Mouse (Mus musculus) ES-E14 (cell line): ENCODE results near the gene 9130019O22Rik. TPM values are rescaled to one million over a fixed set of nuclear protein-coding genes. Genes with fewer than 3 reads are reported as not detected.

Experiments used
- DNase-seq: peaks from one replicate; pipeline ENCODE4 v3.0.0-alpha.2; 2013; ENCODE audit warnings: low read depth, low spot score
- H3K27ac ChIP-seq: 2 replicates; pipeline ENCODE4 v1.5.1; 2012; ENCODE audit warnings: low read depth, mild to moderate bottlenecking, low read length, moderate library complexity, mixed read lengths; ENCODE audit not compliant: poor library complexity, insufficient read depth, severe bottlenecking
- H3K36me3 ChIP-seq: 2 replicates; pipeline ENCODE4 v1.6.1; 2012; ENCODE audit warnings: mild to moderate bottlenecking, low read length, moderate library complexity, mixed read lengths; ENCODE audit not compliant: control insufficient read depth, poor library complexity, insufficient read depth, severe bottlenecking
- H3K4me1 ChIP-seq, 2 experiments: fragments of 150-350 bp in 1 of 2; sonication (generic) in 1 of 2; 2 replicates each; pipeline ENCODE4 v1.6.1; 2012; ENCODE audit warnings: low read length in 2 of 2, mild to moderate bottlenecking in 1 of 2, mixed read lengths in 1 of 2; ENCODE audit not compliant: control insufficient read depth in 2 of 2, insufficient read depth in 2 of 2, poor library complexity in 1 of 2
- H3K4me3 ChIP-seq, 2 experiments: fragments of 150-350 bp in 1 of 2; sonication (generic) in 1 of 2; 2 replicates each; pipeline ENCODE4 v1.5.1; 2012; ENCODE audit warnings: low read length in 2 of 2, low read depth in 1 of 2, mild to moderate bottlenecking in 1 of 2, mixed read lengths in 1 of 2; ENCODE audit not compliant: insufficient read depth in 1 of 2, poor library complexity in 1 of 2, severe bottlenecking in 1 of 2
- H3K9ac ChIP-seq: 2 replicates; pipeline ENCODE4 v1.6.1; 2012; ENCODE audit warnings: low read depth, mild to moderate bottlenecking, low read length, mixed read lengths; ENCODE audit not compliant: poor library complexity, insufficient read depth, severe bottlenecking
- H3K9me3 ChIP-seq: fragments of 150-350 bp; sonication (generic); 2 replicates; pipeline ENCODE4 v1.6.1; 2012; ENCODE audit warnings: low read depth, mild to moderate bottlenecking, low read length; ENCODE audit not compliant: control insufficient read depth, insufficient read depth
- CHD2 ChIP-seq: IDR thresholded peaks from 2 replicates; pipeline ENCODE4 v1.6.1; 2014; ENCODE audit warnings: mild to moderate bottlenecking, low read depth, low read length, inconsistent platforms
- HCFC1 ChIP-seq: IDR thresholded peaks from 2 replicates; pipeline ENCODE4 v1.6.1; 2012; ENCODE audit warnings: low read length, inconsistent platforms, borderline replicate concordance; ENCODE audit not compliant: insufficient read depth
- MAFK ChIP-seq: IDR thresholded peaks from 2 replicates; pipeline ENCODE4 v1.6.1; 2014; ENCODE audit warnings: mild to moderate bottlenecking, low read depth, low read length, inconsistent platforms; ENCODE audit not compliant: insufficient read depth
- ZC3H11A ChIP-seq: IDR thresholded peaks from 2 replicates; pipeline ENCODE4 v1.6.1; 2012; ENCODE audit warnings: low read depth, mild to moderate bottlenecking, inconsistent platforms, low read length, borderline replicate concordance
- ZNF384 ChIP-seq: IDR thresholded peaks from 2 replicates; pipeline ENCODE4 v1.6.1; 2012; ENCODE audit warnings: low read depth, low read length, inconsistent platforms
- in situ Hi-C, 2 experiments: fragments of 600-800 bp; cut with MboI; formaldehyde crosslinking; loops; one replicate each; pipeline ENCODE4 v1.15.1; 2025; ENCODE audit warnings: low sequenced_read_pairs in 2 of 2, inconsistent platforms in 1 of 2; ENCODE audit not compliant: unreplicated experiment in 2 of 2
- total RNA-seq: library from RNA; depleted of rRNA; stranded (reverse); fragments of 300-350 nt; gene quantifications from 2 replicates; pipeline ENCODE4 v1.2.3, GENCODE M21; 2012

The 9130019O22Rik gene
- total RNA-seq, 1 experiment, result 4.2 TPM

DNA sequence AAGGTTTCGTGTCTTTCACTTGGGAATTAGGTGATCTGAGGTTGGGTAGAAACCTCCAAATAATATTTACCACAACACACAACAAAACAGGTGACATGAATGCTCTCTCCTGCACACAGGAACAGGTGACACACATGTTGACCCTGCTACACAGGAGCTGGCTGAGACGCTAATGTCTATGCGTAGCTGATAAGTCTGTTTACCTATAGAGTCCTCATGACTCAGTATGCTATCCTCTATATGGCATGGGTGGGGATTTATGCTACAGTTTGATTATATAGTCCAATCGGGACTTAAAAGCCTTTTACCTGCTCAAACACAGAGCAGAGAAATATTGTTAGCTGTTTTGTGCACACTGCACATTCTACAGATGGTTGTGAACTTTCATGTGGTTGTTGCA, 26.7 kb downstream of the 9130019O22Rik start:
- no peak overlapping the region for H3K9ac ChIP-seq
- H3K27ac ChIP-seq, result no peak overlapping the region
- in situ Hi-C loops, result no loop called here
- no peaks in the 10 kb centered on the region for H3K36me3 ChIP-seq
- H3K9me3 ChIP-seq, result no peaks in the 10 kb centered on the region
- DNase-seq, result no peak
- peaks cover 0 to 4% of the 10 kb centered on the region in 2 experiments; a peak in 1 of 4 replicates for H3K4me1 ChIP-seq
- TF ChIP-seq ZNF384, result no peak
- no peak for TF ChIP-seq CHD2
- TF ChIP-seq HCFC1, result no peak
- TF ChIP-seq MAFK, result no peak
- TF ChIP-seq ZC3H11A, result no peak
- no peak overlapping the region for H3K4me3 ChIP-seq

DNA sequence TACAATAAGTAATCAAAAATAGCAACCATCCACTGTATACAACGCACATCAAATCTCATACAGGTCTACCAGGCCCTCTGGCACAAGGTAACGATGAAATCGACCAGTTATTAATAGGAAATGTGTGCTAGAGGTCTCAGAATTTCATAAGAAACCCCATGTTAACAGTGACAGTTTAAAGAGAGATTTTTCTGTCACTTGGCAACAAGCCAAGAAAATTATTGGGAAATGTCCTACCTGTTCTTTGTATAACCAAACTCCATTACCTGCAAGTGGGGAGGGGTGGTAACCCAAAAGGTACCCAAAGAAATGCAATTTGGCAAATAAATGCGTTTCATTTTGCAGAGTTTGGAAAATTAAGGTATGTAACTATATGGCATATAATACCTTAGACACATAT, 28.5 kb downstream of the 9130019O22Rik start:
- DNase-seq, result no peak
- Histone ChIP-seq H3K9ac (no peak overlapping the region), H3K36me3 (no peaks in the 10 kb centered on the region), H3K27ac (no peak overlapping the region), H3K4me3 (no peak overlapping the region), H3K4me1 (peaks cover 0 to 4% of the 10 kb centered on the region in 2 experiments; a peak in 1 of 4 replicates), H3K9me3 (no peaks in the 10 kb centered on the region)
- TF ChIP-seq CHD2, result no peak
- no peak for TF ChIP-seq MAFK
- TF ChIP-seq HCFC1, result no peak
- no peak for TF ChIP-seq ZC3H11A
- no peak for TF ChIP-seq ZNF384
- in situ Hi-C loops, result no loop called here

DNA sequence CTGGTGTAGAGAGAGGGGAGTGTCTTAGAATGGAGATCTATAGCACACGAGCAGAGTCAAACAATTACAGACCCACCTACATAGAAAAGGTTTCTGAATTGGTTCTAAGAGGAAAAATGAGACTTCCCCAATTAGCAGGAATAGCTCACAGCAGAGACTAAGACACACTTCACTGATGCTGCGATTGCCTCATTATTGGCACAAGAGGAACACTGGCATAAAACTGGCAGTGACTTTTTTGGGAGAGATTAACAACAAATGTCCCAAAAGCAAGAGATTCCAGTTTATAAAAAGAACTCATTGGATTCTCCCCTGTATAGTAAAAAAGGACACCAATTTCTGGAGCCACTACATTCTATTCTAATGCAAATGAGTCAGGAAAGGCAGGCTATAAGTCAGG, 29.1 kb downstream of the 9130019O22Rik start:
- in situ Hi-C loops, result no loop called here
- no peaks in the 10 kb centered on the region for H3K9me3 ChIP-seq
- H3K9ac ChIP-seq, result no peak overlapping the region
- TF ChIP-seq CHD2 (no peak), ZNF384 (no peak), HCFC1 (no peak), MAFK (no peak), ZC3H11A (no peak)
- peaks cover 0 to 4% of the 10 kb centered on the region in 2 experiments; a peak in 1 of 4 replicates for H3K4me1 ChIP-seq
- no peak overlapping the region for H3K4me3 ChIP-seq
- H3K36me3 ChIP-seq, result no peaks in the 10 kb centered on the region
- no peak overlapping the region for H3K27ac ChIP-seq
- no peak for DNase-seq

DNA sequence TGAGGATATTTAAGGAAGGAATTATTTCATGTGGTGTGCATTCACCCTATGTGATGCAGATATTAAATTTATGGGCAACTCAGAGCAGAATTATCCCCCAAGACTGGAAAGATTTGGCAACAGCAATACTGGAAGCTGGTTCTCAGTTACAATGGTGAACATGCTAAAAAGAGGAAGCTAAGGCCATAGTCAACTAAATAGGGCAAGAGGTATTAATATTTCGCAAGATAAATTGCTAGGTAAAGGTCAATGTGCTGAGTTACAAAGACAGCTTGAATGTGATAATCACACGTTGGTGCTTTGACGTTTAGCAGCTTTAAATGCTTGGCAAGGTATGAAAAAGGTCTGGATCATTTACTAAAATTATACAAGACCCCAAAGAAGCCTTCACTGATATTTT, 31.2 kb downstream of the 9130019O22Rik start:
- Histone ChIP-seq H3K4me1 (no peaks in the 10 kb centered on the region), H3K9ac (no peak overlapping the region), H3K4me3 (no peak overlapping the region), H3K9me3 (no peaks in the 10 kb centered on the region), H3K36me3 (no peaks in the 10 kb centered on the region), H3K27ac (no peak overlapping the region)
- TF ChIP-seq HCFC1 (no peak), CHD2 (no peak), MAFK (no peak), ZC3H11A (no peak), ZNF384 (no peak)
- no peak for DNase-seq
- in situ Hi-C loops, result no loop called here
